Mouse (Mus musculus) spleen, adult 2 months (tissue): ENCODE measurements around the gene Ift81. TPM values are rescaled to one million over a fixed set of nuclear protein-coding genes. Genes with fewer than 3 reads are reported as not detected.

Experiments used
- DNase-seq, 2 experiments: peaks; one replicate each; pipeline versions ENCODE4 v3.0.0 to v3.0.0-alpha.2; 2012 to 2021; ENCODE audit warnings: low spot score in 2 of 2, low read depth in 1 of 2
- H3K27ac ChIP-seq: fragments of 200-500 bp; 2 replicates; pipeline ENCODE4 v1.5.1; 2012; ENCODE audit warnings: low read length, inconsistent platforms; ENCODE audit not compliant: insufficient read depth
- H3K27me3 ChIP-seq: fragments of 200-500 bp; 2 replicates; pipeline ENCODE4 v1.6.1; 2012; ENCODE audit warnings: mild to moderate bottlenecking, moderate library complexity, low read length, inconsistent platforms; ENCODE audit not compliant: control insufficient read depth, insufficient read depth
- H3K36me3 ChIP-seq: fragments of 200-500 bp; 2 replicates; pipeline ENCODE4 v1.6.1; 2012; ENCODE audit warnings: mild to moderate bottlenecking, low read length, inconsistent platforms; ENCODE audit not compliant: control insufficient read depth, insufficient read depth
- H3K4me1 ChIP-seq: fragments of 200-500 bp; 2 replicates; pipeline ENCODE4 v1.6.1; 2011; ENCODE audit warnings: inconsistent platforms; ENCODE audit not compliant: control insufficient read depth, insufficient read depth, insufficient read length
- H3K4me3 ChIP-seq: fragments of 200-500 bp; 2 replicates; pipeline ENCODE4 v1.5.1; 2011; ENCODE audit warnings: mild to moderate bottlenecking, inconsistent platforms; ENCODE audit not compliant: insufficient read depth, insufficient read length; ENCODE audit errors: extremely low read depth
- CTCF ChIP-seq: fragments of 200-500 bp; IDR thresholded peaks from 2 replicates; pipeline ENCODE4 v1.5.1; 2011; ENCODE audit warnings: mild to moderate bottlenecking, inconsistent platforms; ENCODE audit not compliant: insufficient read depth, insufficient read length, insufficient replicate concordance; ENCODE audit errors: extremely low read depth
- POLR2A ChIP-seq: fragments of 200-500 bp; IDR thresholded peaks from 2 replicates; pipeline ENCODE4 v1.6.1; 2011; ENCODE audit warnings: low read depth, low read length, inconsistent platforms
- WGBS: fragments of 180-500 bp; shearing (Covaris S2); methylation state at CpG from one replicate; pipeline ENCODE4 v1.1.7; 2018; 5-methylcytosine and 5-hydroxymethylcytosine counted together
- polyA plus RNA-seq: library from polyadenylated mRNA; depleted of rRNA; stranded (reverse); fragments of >200 nt; gene quantifications from 2 replicates; pipeline ENCODE4 v1.2.3, GENCODE M21; 2012; rRNA removed

Ift81 gene
- polyA plus RNA-seq = 0.22 and 0.34 TPM in 2 replicates

DNA sequence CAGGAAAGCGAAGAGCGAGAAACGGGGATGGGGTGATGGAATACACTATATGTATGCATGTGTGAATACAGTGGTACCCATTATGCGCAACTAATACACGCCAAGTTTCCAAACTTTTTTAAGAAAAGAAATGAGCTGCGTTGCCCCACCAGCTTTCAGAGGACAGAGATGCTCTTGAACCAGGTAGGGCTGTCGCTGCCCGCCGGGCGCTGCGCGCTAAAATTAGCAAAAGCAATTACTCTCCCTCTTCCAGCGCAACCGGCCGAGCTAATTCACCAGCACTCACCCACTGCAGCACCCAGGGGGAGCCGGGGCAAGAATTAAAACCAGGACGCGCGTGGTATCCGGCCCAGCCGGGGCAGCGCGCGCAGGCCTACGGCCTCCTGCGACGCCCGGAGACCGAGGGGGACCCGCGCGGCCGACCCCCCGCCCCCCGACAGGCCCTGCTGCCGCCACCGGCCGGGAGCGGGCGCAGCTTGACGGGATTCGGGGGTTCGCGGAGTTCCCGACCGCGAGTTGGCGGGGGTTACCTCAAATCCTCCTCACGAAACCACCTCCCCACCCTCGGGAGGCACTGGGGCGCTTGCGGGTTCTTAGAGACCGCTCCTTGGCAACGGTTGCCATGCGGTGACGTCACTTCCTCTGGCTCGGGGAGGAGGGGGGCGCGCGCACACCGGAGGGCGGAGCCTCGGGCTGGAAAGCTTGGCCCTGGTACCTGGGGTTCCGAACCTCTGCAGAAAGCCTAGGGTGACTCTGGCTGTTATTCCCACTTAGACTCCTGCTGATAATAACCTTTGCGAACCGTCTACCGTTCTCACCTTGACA is at the start of gene Ift81:
TSS of gene Ift81 (minus strand) at position 611 of the 825 bp plus-strand sequence.
- whole genome bisulfite sequencing = 6% methylated on average over 65 of the region's 67 CpGs
- H3K27ac ChIP-seq = no peak within 1 kb of the TSS
- H3K4me1 ChIP-seq = no peaks in the 10 kb centered on the region; the same call in 1 of the 2 replicates
- no peak for TF ChIP-seq CTCF
- TF ChIP-seq POLR2A = no peak
- H3K4me3 ChIP-seq = peak within 1 kb of the TSS; percentile 63
- H3K27me3 ChIP-seq = no peaks in the 10 kb centered on the region
- H3K36me3 ChIP-seq = no peaks in the 10 kb centered on the region
- DNase-seq = peak; percentile 91 to 96

DNA sequence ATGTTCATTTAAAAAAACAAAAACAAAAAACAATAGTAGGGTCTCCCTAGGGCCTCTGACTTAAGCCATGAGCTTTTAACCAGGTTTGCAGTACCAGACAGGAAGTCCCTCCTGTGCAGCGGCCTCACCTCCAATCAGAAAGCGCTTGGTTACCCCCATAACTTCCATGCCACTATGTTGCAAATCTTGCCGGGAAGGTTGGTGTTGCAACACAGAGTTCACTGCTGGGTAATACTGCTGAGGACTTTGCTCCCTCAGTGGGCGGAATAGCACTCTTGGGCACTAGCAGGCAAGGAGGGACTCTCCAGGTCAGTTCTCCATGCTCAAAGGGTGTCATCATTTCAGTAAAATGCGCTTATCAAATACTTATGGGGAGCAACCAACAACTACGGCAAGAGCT is 48.2 kb upstream of the Ift81 start:
- no peak for DNase-seq
- H3K36me3 ChIP-seq = 0 out of 2 replicates have a peak, but pooled peaks cover 3% of the 10 kb centered on the region
- WGBS = 91% methylated on average over 6 of the region's 6 CpGs

GRCm38 (mm10) chr5:122656808-122657207 is 42.5 kb upstream of the Ift81 start:
- 94% methylated on average over 12 of the region's 12 CpGs for whole genome bisulfite sequencing
- Histone ChIP-seq H3K36me3 (no peaks in the 10 kb centered on the region), H3K27ac (no peak overlapping the region), H3K4me1 (peaks cover 18% of the 10 kb centered on the region; the same call in 1 of the 2 replicates), H3K27me3 (no peaks in the 10 kb centered on the region), H3K4me3 (no peak overlapping the region)
- DNase-seq = no peak
- no peak for TF ChIP-seq POLR2A
- TF ChIP-seq CTCF = no peak

More for the DNA sequence above, 48.2 kb upstream of the Ift81 start:
- Histone ChIP-seq H3K27ac (no peak overlapping the region), H3K4me1 (no peaks in the 10 kb centered on the region), H3K4me3 (no peak overlapping the region), H3K27me3 (no peaks in the 10 kb centered on the region)
- TF ChIP-seq POLR2A = no peak
- no peak for TF ChIP-seq CTCF

DNA sequence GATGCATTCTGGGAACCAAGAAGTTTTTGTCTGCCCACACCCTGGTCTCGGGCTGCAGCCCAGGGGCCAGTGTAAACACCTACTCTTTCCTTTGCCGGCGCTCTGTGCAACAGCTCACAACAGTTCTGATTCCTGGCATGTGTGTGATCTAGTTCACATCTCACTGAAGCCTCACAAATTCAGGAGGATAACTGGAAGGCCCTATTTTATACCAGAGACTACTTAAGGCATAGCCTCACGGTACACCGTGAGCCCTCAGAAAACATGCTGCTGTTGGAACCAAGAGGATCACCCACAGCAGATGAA is 39.9 kb upstream of the Ift81 start:
- no peak for TF ChIP-seq POLR2A
- no peak for TF ChIP-seq CTCF
- Histone ChIP-seq H3K27me3 (no peaks in the 10 kb centered on the region), H3K27ac (peak overlapping the region; percentile 13; the same call in 1 of the 2 replicates), H3K36me3 (no peaks in the 10 kb centered on the region), H3K4me1 (peaks cover 22% of the 10 kb centered on the region; the same call in 1 of the 2 replicates), H3K4me3 (no peak overlapping the region)
- DNase-seq = peak in 1 of 2 experiments; percentile 8
- 69% methylated on average over 5 of the region's 5 CpGs for WGBS

GRCm38 (mm10) chr5:122653446-122654267 is 39.3 kb upstream of the Ift81 start:
- H3K4me3 ChIP-seq = peak overlapping the region; percentile 37; the same call in 1 of the 2 replicates
- peak overlapping the region; percentile 54 for H3K27ac ChIP-seq
- peaks cover 22% of the 10 kb centered on the region; the same call in 1 of the 2 replicates for H3K4me1 ChIP-seq
- no peaks in the 10 kb centered on the region for H3K27me3 ChIP-seq
- DNase-seq = peak; percentile 7 to 54
- H3K36me3 ChIP-seq = no peaks in the 10 kb centered on the region
- TF ChIP-seq CTCF (no peak), POLR2A (no peak)
- 22% methylated on average over 15 of the region's 15 CpGs for WGBS

GRCm38 (mm10) chr5:122653112-122653445 is 38.8 kb upstream of the Ift81 start:
- 10% methylated on average over 10 of the region's 10 CpGs for WGBS
- Histone ChIP-seq H3K27ac (peak overlapping the region; percentile 54), H3K4me1 (peaks cover 22% of the 10 kb centered on the region; the same call in 1 of the 2 replicates), H3K36me3 (no peaks in the 10 kb centered on the region), H3K4me3 (peak overlapping the region; percentile 37; the same call in 1 of the 2 replicates), H3K27me3 (no peaks in the 10 kb centered on the region)
- TF ChIP-seq POLR2A = no peak
- TF ChIP-seq CTCF = no peak
- DNase-seq = no peak
